Mouse (Mus musculus): ENCODE measurements at regions not wholly inside any gene's neighbourhood (a gene's known extent, or its start where the extent isn't known, plus 50 kb on each side); places are given as distances from the start of the nearest gene placed in this dataset.

DNA sequence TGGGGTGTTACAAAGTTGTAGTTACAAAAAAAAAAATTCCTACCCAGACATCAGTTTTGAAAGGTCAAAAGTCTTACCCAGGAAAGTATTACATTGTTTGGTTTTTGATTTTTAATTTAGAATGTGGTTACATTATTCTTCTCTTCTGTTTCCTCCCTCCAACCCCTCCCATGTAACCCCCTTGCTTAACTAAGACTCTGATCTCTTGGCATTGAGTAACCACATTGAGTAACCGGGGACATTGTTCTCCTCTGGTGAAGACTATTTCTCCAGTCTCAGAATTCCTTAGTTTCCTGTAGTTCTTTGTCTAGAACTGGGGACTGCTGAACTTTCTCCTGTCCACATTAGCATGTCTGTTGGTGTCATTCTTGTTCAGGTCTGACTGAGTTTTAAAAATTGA lies 109.3 kb upstream of the Itga4 start:
- TF ChIP-seq CTCF (IDR thresholded peaks at IDR 0.05; ENCODE audit: borderline replicate concordance, insufficient read depth, low read length), result no peak
- no peak for TF ChIP-seq POLR2A (IDR thresholded peaks at IDR 0.05; ENCODE audit: low read depth, low read length)

Data from embryonic fibroblast, embryonic 13.5 days (primary cell).